Mouse (Mus musculus) adrenal gland, adult 10 weeks (tissue): ENCODE results near the gene Lrrtm3. TPM values are rescaled to one million over a fixed set of nuclear protein-coding genes. Genes with fewer than 3 reads are reported as not detected.

ENCODE experiments used
- polyA plus RNA-seq: library from polyadenylated mRNA; stranded (reverse); fragments of 350-450 nt; fragmentation: Illumina TruSeq; extraction: RNeasy Lipid Tissue Mini Kit (QIAGEN cat#74804); gene quantifications from one replicate; pipeline ENCODE4 v1.2.3, GENCODE M21; 2014; ENCODE audit warnings: low read depth, low replicate concordance

Gene Lrrtm3
- 1.2 TPM for polyA plus RNA-seq

DNA sequence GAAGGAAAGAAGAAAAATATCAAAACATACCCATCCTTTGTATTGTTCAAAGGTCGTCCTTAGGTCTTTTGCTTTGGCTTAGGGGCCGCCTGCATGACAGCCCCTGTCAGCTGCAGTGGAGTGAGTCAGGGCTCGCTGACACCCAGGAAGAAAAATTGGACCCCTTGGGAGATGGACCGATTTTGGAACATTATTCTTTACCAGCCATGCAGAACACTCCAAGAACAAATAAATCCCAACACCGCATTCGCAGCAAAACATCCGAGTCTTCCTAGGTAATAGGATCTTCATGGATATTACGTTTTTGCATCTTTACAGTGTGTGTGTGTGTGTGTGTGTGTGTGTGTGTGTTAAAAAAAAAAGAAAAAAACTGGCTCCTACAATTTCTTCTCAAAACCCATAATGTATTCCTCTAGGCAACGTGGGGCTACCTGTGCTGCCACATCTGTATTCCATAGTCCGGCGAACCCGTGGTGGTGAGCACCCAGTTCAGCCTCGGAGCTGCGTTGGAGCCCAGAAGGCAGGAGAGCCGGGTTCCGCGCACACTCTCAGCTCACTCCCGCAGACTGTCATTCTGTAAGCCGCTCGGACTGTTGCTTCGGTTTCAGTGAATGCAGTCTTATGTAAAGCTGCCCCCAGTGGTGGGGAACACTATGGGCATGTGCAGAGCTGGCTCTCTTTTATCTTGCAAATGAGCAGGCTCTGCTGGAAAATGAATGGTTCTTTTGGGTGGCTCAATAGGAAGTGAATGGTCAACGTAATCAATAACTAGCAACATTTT is at the start of gene Lrrtm3:
Lrrtm3 (minus strand) TSS at position 598 of the 781 bp plus-strand sequence.

DNA sequence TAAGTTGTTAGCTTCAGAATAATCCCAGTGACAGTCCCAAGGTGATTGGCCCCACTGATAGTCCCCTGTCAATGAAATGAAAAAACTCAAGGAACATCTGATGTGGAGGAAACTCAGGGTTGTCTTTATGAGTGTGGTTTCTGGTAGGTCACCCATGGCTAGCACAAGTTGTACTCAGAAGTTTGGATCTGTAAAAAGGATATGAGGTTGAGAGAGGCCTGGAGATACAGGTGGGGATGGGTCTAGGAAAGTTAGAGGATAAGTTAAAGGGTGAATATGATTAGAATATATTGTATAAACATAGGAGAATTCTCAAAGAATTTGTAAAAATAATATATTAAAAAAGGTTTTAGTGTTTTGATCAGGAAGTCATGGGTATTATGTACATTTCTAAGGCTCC is 162.7 kb downstream of the Lrrtm3 start, which contains the start of gene Gm10118:
Gm10118 (minus strand) TSS at position 101 of the 400 bp plus-strand sequence.

Other genes starting within 250 kb of the Lrrtm3 start
- not detected for gene Gm10118, start 162.8 kb downstream of the Lrrtm3 start, polyA plus RNA-seq